Mouse (Mus musculus): ENCODE data around the gene Rbbp9. TPM values are rescaled to one million over a fixed set of nuclear protein-coding genes. Genes with fewer than 3 reads are reported as not detected.

The Rbbp9 gene
- polyA plus RNA-seq (2014; fragmentation: Illumina TruSeq; extraction: RNeasy Lipid Tissue Mini Kit (QIAGEN cat#74804); ENCODE audit: low read depth, low replicate concordance): 32.7 TPM

GRCm38 (mm10) chr2:144550529-144550928, at the start of gene Rbbp9:
Gene Rbbp9 (minus strand): TSS chr2:144550869.

GRCm38 (mm10) chr2:144599831-144600687, 49.4 kb upstream of the Rbbp9 start, which contains the start of gene Dtd1:
Gene Dtd1 (plus strand): TSS chr2:144599897.

GRCm38 (mm10) chr2:144593951-144594651, 43.4 kb upstream of the Rbbp9 start, which contains the start of gene Smim26:
Gene Smim26 (plus strand): TSS chr2:144594054.

GRCm38 (mm10) chr2:144555820-144556552, 5.3 kb upstream of the Rbbp9 start, which contains the start of gene Sec23b:
Gene Sec23b (plus strand): TSS chr2:144556229.

GRCm38 (mm10) chr2:144526981-144527820, 23.5 kb downstream of the Rbbp9 start, which contains the start of the genes Dzank1 and Polr3f:
Gene Dzank1 (minus strand): TSS chr2:144527414.
Gene Polr3f (plus strand): TSS chr2:144527718.

Other genes with a start within 250 kb of the Rbbp9 start
- 2.9 TPM for gene Ovol2, start 218.7 kb downstream of the Rbbp9 start, polyA plus RNA-seq (2014; fragmentation: Illumina TruSeq; extraction: RNeasy Lipid Tissue Mini Kit (QIAGEN cat#74804); ENCODE audit: low read depth, low replicate concordance)
- 23.6 TPM for gene Kat14, start 181.9 kb downstream of the Rbbp9 start, polyA plus RNA-seq (2014; fragmentation: Illumina TruSeq; extraction: RNeasy Lipid Tissue Mini Kit (QIAGEN cat#74804); ENCODE audit: low read depth, low replicate concordance)
- not detected for gene Pet117, start 181.9 kb downstream of the Rbbp9 start, polyA plus RNA-seq (2014; fragmentation: Illumina TruSeq; extraction: RNeasy Lipid Tissue Mini Kit (QIAGEN cat#74804); ENCODE audit: low read depth, low replicate concordance)
- 3.2 TPM for gene Dzank1, start 23.5 kb downstream of the Rbbp9 start, polyA plus RNA-seq (2014; fragmentation: Illumina TruSeq; extraction: RNeasy Lipid Tissue Mini Kit (QIAGEN cat#74804); ENCODE audit: low read depth, low replicate concordance)
- 12.4 TPM for gene Polr3f, start 23.2 kb downstream of the Rbbp9 start, polyA plus RNA-seq (2014; fragmentation: Illumina TruSeq; extraction: RNeasy Lipid Tissue Mini Kit (QIAGEN cat#74804); ENCODE audit: low read depth, low replicate concordance)
- 79.1 TPM for gene Sec23b, start 5.4 kb upstream of the Rbbp9 start, polyA plus RNA-seq (2014; fragmentation: Illumina TruSeq; extraction: RNeasy Lipid Tissue Mini Kit (QIAGEN cat#74804); ENCODE audit: low read depth, low replicate concordance)
- 42.8 TPM for gene Smim26, start 43.2 kb upstream of the Rbbp9 start, polyA plus RNA-seq (2014; fragmentation: Illumina TruSeq; extraction: RNeasy Lipid Tissue Mini Kit (QIAGEN cat#74804); ENCODE audit: low read depth, low replicate concordance)
- gene Dtd1, start 49.0 kb upstream of the Rbbp9 start, polyA plus RNA-seq (2014; fragmentation: Illumina TruSeq; extraction: RNeasy Lipid Tissue Mini Kit (QIAGEN cat#74804); ENCODE audit: low read depth, low replicate concordance): 26.1 TPM